Mouse (Mus musculus) neural tube, embryonic 10.5 days (tissue): ENCODE results near the gene Krit1.
"Not testable (repeated sequence)": the region's sequence is repeated elsewhere in the genome, so short reads cannot be mapped to it uniquely, and the experiment has no call there.

Experiments
- DNase-seq: peaks from one replicate; pipeline ENCODE4 v3.0.0-alpha.2; 2017; ENCODE audit warnings: low spot score; ENCODE audit errors: extremely low spot score

Gene Krit1

GRCm38 (mm10) chr5:3886862-3887261 lies 83.9 kb downstream of the Krit1 start:
- DNase-seq = not testable (repeated sequence)

- DNase-seq = no peak
Observed at GRCm38 (mm10) chr5:3889201-3889600, 86.2 kb downstream of the Krit1 start.

DNA sequence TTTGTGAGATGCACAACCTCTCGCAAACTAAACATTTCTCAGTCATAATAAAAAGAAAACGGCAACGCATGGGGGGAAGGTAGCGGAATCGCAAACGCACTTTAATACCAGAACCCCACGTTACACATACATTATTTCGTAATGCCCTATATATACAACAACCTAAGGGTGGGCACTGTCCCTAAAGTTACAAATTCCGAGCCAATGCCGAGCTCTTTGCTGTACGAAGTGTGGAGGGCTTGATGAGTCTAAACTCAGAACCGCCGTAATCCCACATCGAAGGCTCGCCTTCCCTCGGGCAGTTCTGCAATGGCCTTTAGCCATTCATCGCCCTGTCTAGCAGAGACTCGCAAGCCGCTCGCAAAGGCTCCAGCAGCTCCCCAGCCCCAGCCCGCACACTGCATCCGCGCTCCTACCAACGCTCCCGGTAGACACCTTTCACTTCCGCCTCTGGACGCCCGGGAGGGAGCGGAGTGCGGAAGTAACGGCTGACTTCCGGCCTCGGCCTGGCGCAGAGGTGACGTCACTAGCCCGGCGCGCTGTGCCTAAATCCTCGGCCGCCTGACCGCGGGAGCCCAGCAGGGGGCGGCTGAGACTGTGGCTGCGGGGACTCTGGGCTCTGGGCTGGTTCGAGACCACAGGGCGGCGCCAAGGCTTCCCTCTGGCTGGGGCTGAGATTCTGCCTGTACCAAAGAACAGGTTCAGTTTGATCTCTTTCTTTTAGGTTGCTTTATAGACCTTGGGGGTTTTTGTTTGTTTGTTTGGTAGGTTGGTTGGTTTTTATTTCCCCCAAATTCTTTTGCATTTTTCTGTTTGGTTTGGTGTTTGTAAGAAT lies 90.7 kb downstream of the Krit1 start, which contains the start of gene Mterf1a:
Gene Mterf1a, minus strand, starts transcription at position 475 of the 835 bp plus-strand sequence.
- DNase-seq = not testable (repeated sequence)

DNA sequence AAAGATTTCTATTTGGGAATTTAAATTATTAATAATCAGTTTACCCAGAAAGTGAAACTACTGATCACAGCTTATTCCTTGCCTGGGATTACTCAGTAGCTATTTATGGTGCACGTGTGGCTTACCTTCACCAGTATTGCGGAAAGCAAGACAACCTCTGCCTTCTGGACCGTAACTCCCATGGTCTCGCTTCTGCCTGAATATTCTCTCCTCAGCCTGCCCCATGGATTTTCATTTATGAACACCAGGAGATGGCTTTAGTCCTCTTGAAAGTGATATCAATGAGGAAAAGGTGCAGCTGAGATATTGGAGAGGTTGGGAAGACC lies 91.3 kb downstream of the Krit1 start:
- DNase-seq = not testable (repeated sequence)
